Mouse (Mus musculus) left cerebral cortex, adult 9 months (tissue): ENCODE data around the gene Ror1.

ENCODE experiments used
- DNase-seq, 2 experiments: peaks; one replicate each; pipeline ENCODE4 v3.0.0; 2022; ENCODE audit warnings: low spot score in 2 of 2

Ror1 gene

GRCm38 (mm10) chr4:100478592-100479321 lies 383.2 kb downstream of the Ror1 start, which contains the start of gene Ube2u:
Gene Ube2u (plus strand): TSS chr4:100478849.
- DNase-seq = peak; percentile 6 to 37

- DNase-seq = no peak
These were observed 392.9 kb downstream of the Ror1 start for GRCm38 (mm10) chr4:100488447-100488846.
